Mouse (Mus musculus) urinary bladder, postnatal 4 days (tissue): ENCODE measurements at regions not wholly inside any gene's neighbourhood (a gene's known extent, or its start where the extent isn't known, plus 50 kb on each side); places are given as distances from the start of the nearest gene placed in this dataset.

Source experiments
- DNase-seq, 2 experiments: peaks; one replicate each; pipeline ENCODE4 v3.0.0; 2021 to 2022; ENCODE audit warnings: low spot score in 2 of 2

GRCm38 (mm10) chr13:99097606-99098545, 86.7 kb upstream of the Zfp366 start:
- DNase-seq: no peak

DNA sequence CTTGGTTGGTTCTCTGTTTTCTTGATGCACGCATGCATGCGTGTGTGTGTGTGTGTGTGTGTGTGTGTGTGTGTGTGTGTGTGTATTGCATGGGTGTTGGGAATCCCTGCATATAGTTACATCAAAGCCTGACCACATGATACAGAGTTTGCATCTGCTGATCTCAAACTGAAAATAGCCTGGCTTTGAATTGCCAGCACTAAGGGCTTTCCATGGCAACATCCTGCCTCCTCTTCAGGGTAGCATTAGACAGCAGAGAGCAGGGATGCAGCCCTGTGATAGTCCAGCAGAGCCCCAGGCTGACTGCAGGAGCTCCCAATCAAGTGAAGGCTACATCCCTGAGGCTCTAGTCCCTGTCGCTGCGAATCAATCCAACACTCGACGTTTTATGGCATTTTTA, 87.8 kb upstream of the Zfp366 start:
- DNase-seq: no peak

DNA sequence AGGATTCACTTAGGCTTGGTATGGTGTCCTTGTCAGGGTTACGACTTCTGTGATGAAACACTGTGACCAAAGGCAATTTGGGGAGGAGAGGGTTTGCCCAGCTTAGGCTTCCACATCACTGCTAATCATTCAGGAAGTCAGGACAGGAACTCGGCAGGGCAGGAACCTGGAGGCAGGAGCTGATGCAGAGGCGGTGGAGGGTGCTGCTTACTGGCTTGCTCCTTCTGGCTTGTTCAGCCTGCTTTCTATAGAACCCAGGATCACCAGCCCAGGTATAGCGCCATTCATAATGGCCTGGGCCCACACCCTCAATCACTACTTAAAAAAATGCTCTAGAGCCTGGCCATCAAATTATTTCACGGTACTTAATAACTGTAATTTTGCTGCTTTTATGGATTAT, 89.6 kb upstream of the Zfp366 start:
- DNase-seq: no peak

- DNase-seq: no peak
Measured at GRCm38 (mm10) chr13:99094221-99094620, 90.4 kb upstream of the Zfp366 start.

DNA sequence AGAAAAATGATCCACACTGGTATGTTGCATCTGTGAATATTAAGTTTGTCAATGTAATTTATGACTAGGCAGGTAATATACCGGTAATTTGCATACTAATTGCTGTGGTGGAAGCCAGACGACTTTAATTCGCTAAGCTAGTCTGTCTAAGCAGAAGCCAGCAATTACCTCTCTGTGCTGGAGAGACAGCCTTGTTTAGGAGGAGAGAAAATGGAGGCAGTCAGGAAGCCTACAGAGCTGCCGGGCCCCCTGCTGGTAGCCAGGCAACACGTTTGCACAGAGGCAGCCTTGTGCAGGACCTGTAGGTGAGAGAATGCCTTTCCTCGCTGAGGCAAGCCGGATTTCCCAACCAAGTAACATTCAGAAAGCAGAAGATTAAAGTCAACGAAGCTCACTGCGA, 91.4 kb upstream of the Zfp366 start:
- DNase-seq: peak; percentile 66 to 76

DNA sequence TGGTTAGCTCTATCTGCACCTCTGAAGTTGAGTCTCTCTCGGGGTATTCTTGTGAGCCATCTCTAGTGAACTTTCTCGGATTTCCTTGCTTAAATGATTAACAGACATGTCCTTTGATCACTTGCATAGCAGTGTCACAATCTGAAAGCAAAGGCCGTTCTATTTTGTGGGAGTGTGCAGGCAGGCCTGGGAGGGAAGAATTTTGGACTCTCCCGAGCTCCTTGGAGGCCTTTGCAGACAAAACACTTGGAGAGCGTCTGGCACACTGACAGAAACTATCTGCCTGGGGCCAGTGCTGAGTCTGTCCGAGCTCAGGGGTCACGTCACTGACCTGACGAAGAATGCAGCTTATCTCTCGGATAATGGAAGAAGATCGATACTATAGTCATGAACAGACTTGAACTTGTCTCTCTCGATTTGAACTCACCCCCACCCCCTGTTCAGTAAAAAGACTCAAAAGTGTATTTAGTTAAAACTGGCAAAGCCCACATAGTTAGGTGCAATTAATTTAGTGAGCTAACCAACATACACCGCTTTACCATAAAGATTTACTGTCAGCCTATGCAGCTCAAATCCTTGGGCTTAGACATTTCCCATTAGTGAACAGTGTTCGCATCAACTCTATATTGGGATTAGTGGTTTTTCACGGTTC, 92.2 kb upstream of the Zfp366 start:
- peak in 1 of 2 experiments; percentile 43 for DNase-seq

DNA sequence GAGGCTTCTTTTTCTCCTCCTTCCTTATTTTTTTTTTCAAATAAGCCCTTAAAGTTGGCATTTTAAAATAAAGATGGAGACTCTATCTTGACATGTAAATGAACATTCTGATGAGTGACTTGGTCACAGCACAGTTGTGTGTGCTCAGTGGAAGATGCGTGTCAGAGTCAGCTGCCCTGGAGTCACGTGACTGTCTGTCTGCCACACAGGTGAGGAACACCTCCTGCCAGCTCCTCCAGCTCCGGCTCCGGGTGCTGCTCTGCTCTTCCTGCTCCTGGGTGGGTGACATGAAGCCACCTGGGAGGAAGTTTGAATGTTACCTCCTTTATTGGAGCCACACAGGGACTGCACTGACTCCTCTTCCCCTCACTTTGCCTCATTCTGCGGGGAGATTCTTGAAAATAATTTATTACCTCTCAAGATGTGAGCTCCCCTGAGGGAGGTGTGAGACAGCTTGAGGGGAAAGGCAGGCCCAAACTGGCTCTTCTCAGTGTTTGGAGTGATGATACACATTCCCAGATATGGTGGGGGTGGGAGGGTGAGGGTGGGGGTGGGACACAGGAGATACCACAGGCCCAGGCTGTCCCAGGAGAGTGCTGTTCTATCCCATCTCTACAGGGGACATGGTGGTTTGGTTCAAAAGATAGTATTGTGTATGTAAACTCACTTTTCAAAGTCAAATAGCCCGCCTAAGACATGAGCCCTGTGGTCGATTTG, 92.9 kb upstream of the Zfp366 start:
- DNase-seq: no peak

DNA sequence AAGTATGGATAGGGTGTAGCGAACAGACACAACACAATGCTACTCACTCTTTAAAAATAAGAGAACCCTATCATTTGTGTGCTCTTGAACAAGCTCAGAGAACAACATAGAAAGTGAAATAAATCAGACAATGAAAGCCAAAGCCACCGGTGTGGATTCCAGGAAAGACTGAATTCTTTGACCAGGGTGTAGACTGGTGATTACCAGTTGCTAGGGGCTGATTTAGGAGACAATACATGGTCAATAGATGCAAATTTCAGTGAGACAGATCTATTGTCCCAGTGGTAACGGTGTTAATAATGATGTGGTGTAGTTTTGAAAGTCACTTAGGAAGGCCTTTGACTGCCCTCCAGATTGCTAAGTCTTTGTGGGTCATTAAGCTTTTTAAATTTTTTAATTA, 94.3 kb upstream of the Zfp366 start:
- no peak for DNase-seq

DNA sequence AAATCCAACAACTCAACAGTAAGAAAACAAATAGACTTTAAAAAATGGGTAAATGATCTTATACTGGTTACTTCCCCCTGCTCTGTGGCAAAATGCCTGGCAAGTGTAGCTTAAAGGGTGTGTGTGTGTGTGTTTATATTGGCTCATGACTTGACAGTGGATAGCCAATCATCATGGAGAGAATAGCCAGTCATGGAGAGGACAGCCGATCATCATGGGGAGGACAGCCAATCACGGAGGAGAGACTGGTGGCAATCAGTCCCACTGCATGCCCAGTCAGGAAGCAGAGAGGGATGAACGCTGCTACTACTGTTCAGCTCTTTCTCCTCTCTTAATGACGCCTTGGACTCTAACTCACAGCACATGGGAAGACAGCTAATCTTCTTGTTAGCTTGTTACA, 96.3 kb upstream of the Zfp366 start:
- DNase-seq: no peak

DNA sequence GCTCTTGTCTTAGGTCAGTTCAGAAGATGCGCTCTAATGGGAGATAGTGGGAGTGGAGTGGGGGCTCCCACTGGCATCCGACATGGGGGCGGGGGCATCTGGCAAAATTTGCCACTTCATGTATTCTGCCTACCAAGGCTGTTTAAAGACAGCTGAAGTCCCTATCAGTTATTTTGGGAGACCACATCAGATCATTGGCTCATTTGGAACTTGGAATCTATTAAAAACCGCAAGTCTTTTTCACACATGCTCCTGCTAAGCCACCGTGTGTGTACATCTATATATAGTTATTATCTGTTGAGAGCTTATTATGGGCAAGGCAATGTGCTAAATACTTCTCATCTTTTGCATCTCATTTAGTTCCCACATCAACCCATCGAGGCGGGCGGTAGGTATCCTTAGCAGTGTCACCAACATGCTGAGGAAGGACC, 95.0 kb upstream of the 1700024P04Rik start:
- no peak for DNase-seq

DNA sequence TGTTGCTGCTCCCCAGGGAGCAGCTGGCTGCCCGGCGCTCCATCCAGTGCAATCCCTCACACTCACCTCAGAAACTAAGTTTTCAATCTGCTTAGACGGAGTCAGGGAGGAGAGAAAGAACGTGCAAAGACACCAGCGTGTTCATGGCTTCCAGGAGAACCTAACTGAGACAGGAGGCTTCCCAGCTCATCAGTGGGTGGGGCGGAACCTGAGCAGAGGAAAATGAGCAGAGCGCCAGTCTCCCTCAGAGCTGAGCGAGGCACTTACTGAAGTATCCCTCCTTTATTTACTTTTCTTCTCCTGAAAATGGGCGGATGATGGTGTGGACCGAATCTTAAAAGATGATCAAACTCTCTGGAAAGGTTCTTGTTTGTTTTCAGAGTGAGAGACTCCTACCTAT, 94.3 kb upstream of the 1700024P04Rik start:
- no peak for DNase-seq

GRCm38 (mm10) chr13:99077039-99077749, 92.8 kb upstream of the 1700024P04Rik start:
- no peak for DNase-seq

GRCm38 (mm10) chr13:99075467-99075866, 91.1 kb upstream of the 1700024P04Rik start:
- DNase-seq: no peak

DNA sequence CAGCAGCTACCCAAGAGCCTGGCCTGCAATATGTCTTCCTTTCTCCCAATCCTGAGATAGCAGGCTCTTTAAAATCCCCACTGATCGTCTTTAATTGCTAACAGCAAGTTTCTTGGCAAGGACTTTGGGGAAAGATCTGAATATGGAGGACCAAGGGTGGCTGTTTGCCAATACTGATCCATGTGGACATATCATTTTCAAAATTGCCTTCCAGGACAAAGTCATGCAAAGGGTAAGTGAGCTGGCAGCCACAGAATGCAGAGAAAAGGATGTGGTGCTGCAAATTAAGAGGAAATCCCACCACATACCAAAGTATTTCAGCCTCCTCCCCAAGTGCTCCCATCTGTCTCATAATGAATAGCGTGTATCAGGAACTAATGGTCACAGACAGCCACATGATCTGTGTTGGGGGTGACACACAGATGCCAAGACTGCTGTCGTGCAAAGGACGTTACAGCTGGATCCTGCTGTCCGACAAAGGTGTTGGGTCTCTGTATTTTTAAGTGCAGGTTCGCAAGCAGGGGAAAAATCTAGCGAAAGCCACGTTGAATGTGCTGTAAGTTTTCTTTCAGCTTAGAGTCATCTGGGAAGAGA, 87.6 kb upstream of the 1700024P04Rik start:
- no peak for DNase-seq

- DNase-seq: no peak
Measured at GRCm38 (mm10) chr13:99071413-99071812, 87.0 kb upstream of the 1700024P04Rik start.

- no peak for DNase-seq
Measured at GRCm38 (mm10) chr13:99069767-99070166, 85.4 kb upstream of the 1700024P04Rik start.

- no peak for DNase-seq
Measured at GRCm38 (mm10) chr13:99067504-99067903, 83.1 kb upstream of the 1700024P04Rik start.

DNA sequence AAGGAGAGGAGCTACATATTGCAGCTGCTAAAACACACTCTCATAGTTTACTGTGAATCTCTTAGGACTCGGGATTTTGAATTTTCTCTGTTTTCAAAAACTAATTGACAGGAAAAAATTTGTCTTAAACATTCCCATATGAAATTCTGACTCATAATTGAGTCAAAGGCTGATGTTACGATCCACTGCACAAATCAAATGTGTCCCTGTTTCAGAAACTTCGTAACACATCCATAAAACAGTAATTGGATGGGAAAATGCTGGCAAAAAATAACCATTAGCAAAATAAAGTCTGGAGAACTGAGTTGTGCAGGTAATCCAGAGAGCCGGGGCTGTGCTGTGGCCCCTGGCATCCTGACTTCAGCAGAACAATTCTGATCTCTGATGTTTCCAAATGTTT, 79.1 kb upstream of the 1700024P04Rik start:
- no peak for DNase-seq

- DNase-seq: no peak
Measured at GRCm38 (mm10) chr13:99062936-99063335, 78.6 kb upstream of the 1700024P04Rik start.

DNA sequence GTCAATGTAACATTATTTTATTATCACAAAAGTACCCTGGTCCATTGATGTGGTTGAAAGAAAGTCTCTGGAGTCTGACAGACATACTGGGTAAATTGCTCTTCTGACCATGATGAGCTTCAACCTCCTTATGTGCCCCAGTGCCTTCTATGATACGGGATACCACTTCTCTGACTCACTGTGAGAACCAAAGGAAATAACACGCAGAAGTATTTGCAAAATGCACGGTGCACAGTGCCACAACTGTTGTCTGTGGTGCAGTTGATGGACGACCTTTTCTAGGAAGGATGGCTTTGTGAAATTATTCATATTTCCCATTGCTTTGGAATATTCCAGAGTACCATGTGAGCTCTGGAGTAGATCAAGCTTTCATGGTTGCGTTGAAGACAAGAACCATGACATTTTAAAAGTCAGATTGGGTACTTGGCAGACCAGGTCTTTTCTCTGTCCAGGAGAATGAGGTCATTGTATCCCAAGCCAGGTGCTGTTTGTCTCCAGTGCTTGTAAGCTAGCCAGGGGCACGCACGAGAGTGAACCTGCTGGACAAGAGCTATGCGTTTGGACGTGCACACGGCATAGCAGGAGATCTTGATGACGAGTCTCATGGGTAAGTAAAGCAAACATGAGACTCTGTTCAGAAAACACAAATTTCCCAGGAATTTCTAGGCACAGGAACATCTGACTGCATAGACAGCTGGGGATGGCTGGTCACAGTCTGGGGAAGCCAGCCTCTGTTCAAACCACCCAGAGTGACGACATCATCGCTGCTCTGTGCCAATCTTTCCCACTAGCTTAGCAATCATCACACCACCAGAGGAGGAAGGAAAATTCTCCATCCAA, 74.0 kb upstream of the 1700024P04Rik start:
- DNase-seq: no peak
